Mouse (Mus musculus) embryonic facial prominence, embryonic 12.5 days (tissue): ENCODE measurements at regions not wholly inside any gene's neighbourhood (a gene's known extent, or its start where the extent isn't known, plus 50 kb on each side); places are given as distances from the start of the nearest gene placed in this dataset.

Source experiments
- ATAC-seq: fragments of 200-750 bp; cut with Nextera tagmentation; 2 replicates; pipeline ENCODE4 v1.8.0; 2017; ENCODE audit not compliant: insufficient number of reproducible peaks, insufficient read depth, low FRiP score, low TSS enrichment
- H3K27ac ChIP-seq: fragments of 300-500 bp; sonication (generic); 2 replicates; pipeline ENCODE4 v1.5.1; 2016; ENCODE audit warnings: mild to moderate bottlenecking
- H3K27me3 ChIP-seq: fragments of 300-500 bp; sonication (generic); 2 replicates; pipeline ENCODE4 v1.6.1; 2016; ENCODE audit warnings: mild to moderate bottlenecking, moderate library complexity
- H3K36me3 ChIP-seq: fragments of 300-500 bp; sonication (generic); 2 replicates; pipeline ENCODE4 v1.6.1; 2016; ENCODE audit warnings: mild to moderate bottlenecking
- H3K4me1 ChIP-seq: fragments of 300-500 bp; sonication (generic); 2 replicates; pipeline ENCODE4 v1.6.1; 2016
- H3K4me2 ChIP-seq: fragments of 300-500 bp; sonication (generic); replicated peaks from 2 replicates; pipeline ENCODE4 v1.6.1; 2016; ENCODE audit warnings: mild to moderate bottlenecking, moderate library complexity
- H3K4me3 ChIP-seq: fragments of 300-500 bp; sonication (generic); 2 replicates; pipeline ENCODE4 v1.5.1; 2016; ENCODE audit warnings: mild to moderate bottlenecking
- H3K9ac ChIP-seq: fragments of 300-500 bp; sonication (generic); 2 replicates; pipeline ENCODE4 v1.6.1; 2016; ENCODE audit warnings: mild to moderate bottlenecking, moderate library complexity
- H3K9me3 ChIP-seq: fragments of 300-500 bp; sonication (generic); 2 replicates; pipeline ENCODE4 v1.6.1; 2016; ENCODE audit warnings: mild to moderate bottlenecking, moderate library complexity
- WGBS: fragments of 180-500 bp; shearing (Covaris S2); methylation state at CpG from one replicate; pipeline ENCODE4 v1.1.7; 2016; 5-methylcytosine and 5-hydroxymethylcytosine counted together

DNA sequence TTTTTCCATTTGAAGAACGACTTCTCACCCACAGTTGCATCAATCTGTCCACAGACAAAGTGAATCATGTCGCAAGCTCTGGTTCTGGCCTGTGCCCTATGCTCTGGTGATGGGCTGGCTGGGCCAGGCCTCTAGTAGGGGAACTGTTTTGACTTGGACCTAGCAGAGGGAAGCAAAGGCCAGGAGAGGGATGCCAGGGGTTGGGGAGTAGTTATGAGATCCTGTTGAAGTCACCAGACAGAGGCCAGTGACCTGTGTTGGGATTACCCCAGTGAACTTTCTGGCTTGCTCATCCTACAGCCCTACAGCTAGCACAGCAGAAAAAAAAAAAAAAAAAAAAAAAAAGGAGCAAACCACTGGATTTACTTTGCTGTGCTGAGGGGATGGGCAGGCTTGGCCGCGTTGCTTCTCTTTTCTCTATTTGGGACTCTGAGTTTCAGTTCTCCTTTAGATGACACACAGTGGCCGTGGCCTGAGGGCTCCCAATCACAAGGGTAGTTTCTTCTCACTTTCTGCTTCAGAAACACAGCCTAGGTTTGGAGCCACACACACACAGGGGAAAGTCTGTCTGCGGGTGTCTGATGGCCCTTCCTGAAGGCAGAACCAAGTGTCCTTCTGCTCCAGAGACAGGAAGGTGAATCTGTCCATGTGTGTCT lies 228.2 kb downstream of the Uaca start:
- no peak overlapping the region for H3K27ac ChIP-seq
- H3K36me3 ChIP-seq, result no peaks in the 10 kb centered on the region
- ATAC-seq, result no peak
- peaks cover 4% of the 10 kb centered on the region; the same call in 1 of the 2 replicates for H3K27me3 ChIP-seq
- H3K4me3 ChIP-seq, result no peak overlapping the region
- H3K9ac ChIP-seq, result no peak overlapping the region
- no peaks in the 10 kb centered on the region for H3K4me1 ChIP-seq
- WGBS, result 85% methylated on average over 6 of the region's 6 CpGs
- no peaks in the 10 kb centered on the region for H3K9me3 ChIP-seq
- no peak overlapping the region for H3K4me2 ChIP-seq

DNA sequence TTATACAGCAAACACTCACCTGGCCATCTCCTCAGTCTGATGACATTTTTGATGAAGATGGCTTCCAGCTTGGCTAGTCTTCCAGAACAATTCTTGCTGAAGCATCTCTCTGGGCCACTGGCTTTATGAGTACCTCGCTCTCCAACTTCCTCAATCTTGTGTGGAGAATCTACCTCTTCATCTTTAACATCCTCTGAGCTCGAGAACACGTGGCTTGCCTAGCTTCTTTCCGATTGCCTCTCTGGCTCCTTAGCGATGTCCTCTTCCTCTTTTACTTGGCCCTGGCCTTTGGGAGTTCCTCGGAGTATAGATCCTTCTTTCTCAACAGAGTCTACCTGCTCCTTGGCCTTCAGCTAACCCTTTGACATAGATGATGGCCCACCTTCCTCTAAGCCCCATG lies 231.0 kb downstream of the Uaca start:
- Histone ChIP-seq H3K9ac (no peak overlapping the region), H3K27ac (no peak overlapping the region), H3K27me3 (no peaks in the 10 kb centered on the region), H3K36me3 (no peaks in the 10 kb centered on the region), H3K4me1 (no peaks in the 10 kb centered on the region), H3K9me3 (no peaks in the 10 kb centered on the region), H3K4me2 (no peak overlapping the region), H3K4me3 (no peak overlapping the region)
- WGBS, result 93% methylated on average over 6 of the region's 6 CpGs
- no peak for ATAC-seq

DNA sequence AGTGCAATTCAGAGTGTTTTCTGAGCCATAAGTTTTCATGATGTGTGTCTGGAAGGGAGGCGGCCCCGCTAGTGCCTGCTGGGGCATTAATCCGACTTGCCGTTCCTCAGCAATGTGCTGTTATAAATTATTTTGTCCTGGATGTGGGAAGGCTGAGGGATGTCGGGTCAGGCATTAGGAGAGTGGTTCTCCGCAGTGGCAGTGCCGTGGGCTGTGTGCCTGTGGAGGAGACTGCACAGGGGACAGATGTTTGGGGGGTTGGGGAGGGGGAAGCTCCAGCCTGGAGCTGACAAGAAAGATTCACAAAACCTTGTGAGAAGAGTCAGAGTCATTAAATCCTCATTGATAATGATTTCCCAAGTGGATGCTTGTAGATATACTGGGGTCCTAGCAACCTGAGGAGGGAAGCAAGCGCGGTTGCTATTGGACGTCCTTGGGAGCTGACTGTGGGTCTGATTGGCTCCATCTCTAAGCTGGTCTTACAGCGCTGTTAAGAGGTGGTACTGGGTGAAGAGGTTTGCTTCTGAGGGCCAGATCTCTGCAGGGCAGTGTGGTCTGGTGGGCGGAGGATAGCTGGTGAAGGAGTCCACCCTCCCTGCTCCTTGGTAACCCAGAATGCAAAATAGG lies 234.5 kb downstream of the Uaca start:
- ATAC-seq, result no peak
- Histone ChIP-seq H3K36me3 (no peaks in the 10 kb centered on the region), H3K27me3 (no peaks in the 10 kb centered on the region), H3K4me1 (peaks cover 16% of the 10 kb centered on the region), H3K9ac (no peak overlapping the region), H3K9me3 (no peaks in the 10 kb centered on the region), H3K27ac (no peak overlapping the region), H3K4me2 (no peak overlapping the region), H3K4me3 (no peak overlapping the region)
- 69% methylated on average over 12 of the region's 12 CpGs for WGBS

DNA sequence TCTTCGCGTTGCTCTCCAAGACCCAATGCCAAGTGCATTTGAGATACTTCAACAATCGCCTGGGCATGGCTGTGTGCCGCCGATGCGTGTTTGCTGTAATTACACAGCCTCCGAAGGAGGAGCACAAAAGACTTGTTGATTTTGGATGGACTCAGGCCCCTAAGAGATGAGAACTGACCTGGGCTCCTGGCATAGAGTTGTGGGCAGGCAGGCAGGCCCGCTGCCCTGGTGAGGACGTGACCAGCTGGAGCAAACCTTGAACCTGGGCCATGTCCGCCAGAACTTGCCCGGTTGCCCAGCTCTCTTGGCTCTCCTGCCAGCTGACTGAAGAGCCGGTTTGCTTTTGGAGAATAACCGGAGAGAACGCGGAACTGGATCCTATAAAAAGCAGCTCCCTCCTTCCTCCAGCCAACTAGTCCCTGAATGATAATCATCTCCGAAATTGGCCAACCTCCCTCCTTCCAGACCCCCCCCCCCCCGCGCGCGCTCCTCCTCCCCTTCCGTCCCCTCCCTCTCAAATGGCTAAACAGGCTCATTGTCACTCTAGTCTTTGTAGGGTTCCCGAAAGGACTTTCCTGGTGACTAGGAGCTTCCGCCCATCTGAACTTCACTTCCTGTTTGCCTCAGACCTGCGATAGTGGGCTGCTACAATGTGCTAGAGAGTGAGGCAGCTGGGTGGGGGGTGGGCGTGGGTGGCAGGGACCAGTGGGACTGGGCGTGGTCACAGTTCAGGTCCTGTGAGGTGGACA lies 237.5 kb downstream of the Uaca start:
- ATAC-seq, result no peak
- WGBS, result 74% methylated on average over 26 of the region's 26 CpGs
- Histone ChIP-seq H3K27me3 (no peaks in the 10 kb centered on the region), H3K9ac (no peak overlapping the region), H3K4me3 (no peak overlapping the region), H3K4me1 (peaks cover 16% of the 10 kb centered on the region), H3K4me2 (no peak overlapping the region), H3K36me3 (no peaks in the 10 kb centered on the region), H3K9me3 (no peaks in the 10 kb centered on the region), H3K27ac (no peak overlapping the region)

DNA sequence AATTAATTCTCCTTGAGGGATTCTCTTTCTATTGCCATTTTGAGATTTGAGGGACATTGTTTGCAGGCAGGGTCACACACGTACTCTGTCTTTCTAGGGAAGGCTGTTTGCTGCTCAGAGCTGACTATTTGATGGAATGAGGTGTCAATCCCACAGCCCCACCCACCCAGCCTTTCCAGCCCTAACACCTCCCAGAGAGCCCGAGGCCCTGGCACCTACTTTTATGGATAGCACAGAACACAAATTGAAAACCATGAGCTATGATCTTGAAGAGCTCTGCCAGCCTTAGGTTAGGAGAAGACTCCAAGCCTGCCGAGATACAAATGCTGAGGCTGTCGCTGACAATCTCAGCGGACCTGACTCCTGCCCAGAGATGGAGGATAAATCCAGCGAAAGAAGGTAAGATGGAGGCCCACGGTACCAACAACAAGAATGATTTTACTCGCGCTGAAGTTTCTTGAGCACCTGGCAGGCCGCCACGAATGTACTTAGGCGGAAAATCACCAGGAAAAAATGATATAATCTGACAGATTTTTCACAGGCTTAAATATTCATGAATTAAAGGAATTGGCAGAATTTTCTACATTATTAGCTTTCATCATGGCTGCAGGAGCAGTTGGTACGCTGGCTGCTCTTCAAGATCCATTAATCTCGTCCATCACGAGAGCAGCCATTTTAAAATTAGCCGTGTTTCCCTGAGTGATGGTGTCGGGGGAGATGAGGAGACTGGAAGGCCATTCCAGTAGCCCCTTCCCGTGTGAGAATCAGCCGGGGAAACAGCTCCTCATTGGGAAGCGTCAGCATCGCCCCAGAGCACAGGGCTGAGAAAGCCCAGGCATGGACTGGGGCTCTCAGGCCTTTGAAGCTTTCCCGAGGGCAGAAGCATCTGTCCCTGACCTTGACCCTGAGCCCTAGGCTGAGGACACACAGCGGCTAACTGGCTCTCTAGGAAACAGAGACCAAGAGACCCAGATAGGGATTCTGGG lies 238.4 kb downstream of the Uaca start:
- Histone ChIP-seq H3K4me1 (peaks cover 19% of the 10 kb centered on the region), H3K27ac (no peak overlapping the region), H3K36me3 (no peaks in the 10 kb centered on the region), H3K27me3 (no peaks in the 10 kb centered on the region), H3K9ac (no peak overlapping the region), H3K4me2 (no peak overlapping the region), H3K4me3 (no peak overlapping the region), H3K9me3 (no peaks in the 10 kb centered on the region)
- ATAC-seq, result no peak
- 69% methylated on average over 23 of the region's 23 CpGs for WGBS

DNA sequence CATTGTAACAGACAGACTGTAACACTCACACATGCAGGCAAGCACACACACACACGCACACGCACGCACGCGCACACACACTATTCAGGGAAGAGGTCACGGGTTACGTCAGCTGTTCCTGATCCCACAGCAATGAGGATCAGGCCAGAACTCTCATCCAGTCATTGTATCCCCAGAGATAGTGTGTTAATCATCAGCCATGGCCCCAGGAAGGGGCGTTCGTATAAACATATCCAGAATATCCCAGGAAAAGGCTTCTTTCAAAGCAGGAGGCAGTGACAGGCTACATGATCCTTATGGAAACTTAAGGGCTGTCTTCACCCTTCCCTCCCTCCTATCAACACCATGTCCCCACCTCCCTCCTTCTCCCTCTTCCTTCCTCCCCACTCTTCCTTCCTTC lies 239.3 kb downstream of the Uaca start:
- H3K9ac ChIP-seq, result no peak overlapping the region
- no peak overlapping the region for H3K4me3 ChIP-seq
- H3K9me3 ChIP-seq, result no peaks in the 10 kb centered on the region
- no peak overlapping the region for H3K4me2 ChIP-seq
- H3K36me3 ChIP-seq, result no peaks in the 10 kb centered on the region
- H3K27ac ChIP-seq, result no peak overlapping the region
- H3K4me1 ChIP-seq, result peaks cover 24% of the 10 kb centered on the region
- 59% methylated on average over 9 of the region's 9 CpGs for WGBS
- ATAC-seq, result no peak
- no peaks in the 10 kb centered on the region for H3K27me3 ChIP-seq

DNA sequence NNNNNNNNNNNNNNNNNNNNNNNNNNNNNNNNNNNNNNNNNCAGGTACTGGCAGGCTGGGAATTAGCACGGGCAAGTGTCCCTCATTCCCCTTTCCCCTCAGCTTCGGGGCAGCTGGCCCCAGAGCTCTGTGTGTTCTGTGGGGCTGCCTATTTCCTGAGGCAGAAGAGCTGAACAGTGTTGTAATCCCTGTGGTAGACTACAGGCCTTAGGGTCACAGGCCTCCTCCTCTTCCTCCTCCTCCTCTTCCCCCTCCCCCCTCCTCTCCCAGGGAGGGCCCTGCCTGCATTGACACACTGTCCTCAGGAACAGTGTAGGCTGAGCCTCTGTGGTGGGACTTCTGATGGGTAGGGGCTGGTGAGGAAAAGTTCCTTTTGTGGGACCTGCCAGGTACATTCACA lies 247.7 kb downstream of the Uaca start:
- Histone ChIP-seq H3K4me1 (peaks cover 14% of the 10 kb centered on the region; the same call in 1 of the 2 replicates), H3K9me3 (no peaks in the 10 kb centered on the region), H3K27me3 (peaks cover 3% of the 10 kb centered on the region; the same call in 1 of the 2 replicates), H3K4me2 (no peak overlapping the region), H3K4me3 (no peak overlapping the region), H3K9ac (no peak overlapping the region; the same call in 1 of the 2 replicates), H3K27ac (no peak overlapping the region), H3K36me3 (no peaks in the 10 kb centered on the region)
- 26% methylated on average over 2 of the region's 2 CpGs for WGBS
- no peak for ATAC-seq

DNA sequence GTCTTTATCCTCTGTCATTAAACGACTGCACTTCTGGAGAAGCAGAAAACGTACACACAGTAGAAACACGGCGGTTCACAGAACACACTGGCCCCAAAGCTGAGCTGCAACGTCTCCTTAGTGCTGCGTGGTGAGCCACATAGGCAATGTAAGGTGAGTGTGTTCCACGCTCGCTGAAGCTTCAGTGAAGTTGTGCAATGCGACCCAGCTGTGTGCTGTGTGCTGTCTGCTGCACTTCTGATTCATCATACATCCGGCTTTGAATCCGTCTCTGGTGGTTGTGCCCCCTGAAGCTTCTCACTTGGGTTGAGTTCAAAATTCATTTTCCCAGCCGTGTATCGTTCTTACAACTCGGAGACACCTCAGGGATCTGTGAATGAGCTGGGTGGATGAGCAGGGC lies 250.6 kb downstream of the Uaca start:
- Histone ChIP-seq H3K36me3 (no peaks in the 10 kb centered on the region), H3K4me1 (0 out of 2 replicates have a peak, but pooled peaks cover 6% of the 10 kb centered on the region), H3K27ac (no peak overlapping the region), H3K27me3 (peaks cover 9% of the 10 kb centered on the region; the same call in 1 of the 2 replicates), H3K9me3 (no peaks in the 10 kb centered on the region), H3K9ac (no peak overlapping the region), H3K4me3 (no peak overlapping the region), H3K4me2 (no peak overlapping the region)
- WGBS, result 81% methylated on average over 14 of the region's 14 CpGs
- no peak for ATAC-seq

DNA sequence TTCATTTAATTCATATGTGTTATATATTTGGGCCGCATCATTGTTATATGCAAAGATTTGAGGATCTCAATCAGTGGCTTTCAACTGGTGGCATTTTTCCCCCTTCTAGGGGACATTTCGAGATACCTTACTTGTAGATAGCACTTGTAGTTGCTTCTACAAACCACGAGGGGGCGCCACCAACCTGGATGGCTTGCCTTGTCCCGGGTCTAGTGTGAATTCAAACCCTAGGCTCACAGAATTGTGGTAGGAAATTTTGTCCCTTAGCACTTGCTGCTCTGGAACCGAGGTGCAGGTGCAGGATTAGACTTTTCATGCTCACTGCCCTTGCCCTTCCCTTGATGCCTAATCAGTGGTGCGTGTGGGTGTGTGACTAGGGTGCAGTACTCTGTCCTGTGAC lies 252.2 kb downstream of the Uaca start:
- Histone ChIP-seq H3K9me3 (no peaks in the 10 kb centered on the region), H3K27ac (no peak overlapping the region), H3K4me2 (no peak overlapping the region), H3K4me3 (no peak overlapping the region), H3K27me3 (peaks cover 8% of the 10 kb centered on the region; the same call in 1 of the 2 replicates), H3K36me3 (no peaks in the 10 kb centered on the region), H3K4me1 (0 out of 2 replicates have a peak, but pooled peaks cover 6% of the 10 kb centered on the region), H3K9ac (no peak overlapping the region)
- no peak for ATAC-seq
- WGBS, result 18% methylated on average over 7 of the region's 7 CpGs

DNA sequence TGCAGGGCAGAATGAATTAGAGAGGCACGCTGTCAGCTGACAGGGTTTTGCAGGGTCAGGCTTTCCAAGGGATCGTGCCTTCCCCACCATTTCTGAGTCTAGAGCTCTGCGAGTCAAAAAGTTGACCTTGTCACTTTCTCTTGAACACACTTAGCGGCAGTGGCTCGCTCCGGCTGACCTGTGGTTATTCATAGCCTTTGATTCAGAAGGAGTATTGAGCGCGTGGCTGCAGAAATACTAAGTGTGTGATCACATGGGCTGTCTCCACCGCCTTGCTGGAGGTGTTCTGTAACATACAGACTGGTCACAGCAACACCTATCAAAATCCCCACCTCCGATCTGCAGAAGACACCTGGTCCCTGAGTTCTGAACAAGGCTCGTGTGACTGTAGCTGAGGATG lies 252.9 kb downstream of the Uaca start:
- ATAC-seq, result no peak
- 76% methylated on average over 11 of the region's 11 CpGs for WGBS
- Histone ChIP-seq H3K9ac (no peak overlapping the region), H3K4me1 (0 out of 2 replicates have a peak, but pooled peaks cover 4% of the 10 kb centered on the region), H3K27me3 (0 out of 2 replicates have a peak, but pooled peaks cover 6% of the 10 kb centered on the region), H3K36me3 (no peaks in the 10 kb centered on the region), H3K9me3 (no peaks in the 10 kb centered on the region), H3K27ac (no peak overlapping the region), H3K4me2 (no peak overlapping the region), H3K4me3 (no peak overlapping the region)

DNA sequence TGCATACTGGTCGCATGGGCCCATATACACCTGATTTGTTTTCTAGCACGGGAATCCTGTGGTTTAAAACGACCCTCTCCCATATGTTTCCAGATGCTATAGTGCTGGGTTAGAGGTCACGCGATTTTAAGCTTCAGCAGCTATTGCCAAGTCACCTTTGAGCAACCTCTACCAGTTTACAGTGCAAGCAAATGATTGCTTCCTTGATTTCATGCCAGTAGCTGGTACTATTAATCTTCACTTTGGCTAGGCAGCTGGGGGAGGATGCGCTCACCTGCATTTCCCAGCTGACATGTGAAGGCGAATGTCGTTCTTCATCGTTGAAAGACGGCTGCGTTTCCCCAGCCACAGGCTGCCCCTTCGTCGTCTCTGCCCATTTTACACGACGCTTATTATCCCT lies 254.2 kb downstream of the Uaca start:
- Histone ChIP-seq H3K27ac (no peak overlapping the region), H3K27me3 (0 out of 2 replicates have a peak, but pooled peaks cover 6% of the 10 kb centered on the region), H3K9ac (no peak overlapping the region), H3K4me2 (no peak overlapping the region), H3K4me3 (no peak overlapping the region), H3K9me3 (no peaks in the 10 kb centered on the region), H3K4me1 (0 out of 2 replicates have a peak, but pooled peaks cover 4% of the 10 kb centered on the region), H3K36me3 (no peaks in the 10 kb centered on the region)
- WGBS, result 80% methylated on average over 15 of the region's 15 CpGs
- ATAC-seq, result no peak
